Mouse (Mus musculus) neural tube, embryonic 15.5 days (tissue): ENCODE measurements around the gene Stard7. TPM values are rescaled to one million over a fixed set of nuclear protein-coding genes. Genes with fewer than 3 reads are reported as not detected.

Source experiments
- ATAC-seq: fragments of 200-750 bp; cut with Nextera tagmentation; 2 replicates; pipeline ENCODE4 v1.8.0; 2017; ENCODE audit warnings: mild to moderate bottlenecking, moderate TSS enrichment, moderate library complexity; ENCODE audit not compliant: low FRiP score
- H3K27ac ChIP-seq: fragments of 300-500 bp; sonication (generic); replicated peaks from 2 replicates; pipeline ENCODE4 v1.5.1; 2015; ENCODE audit warnings: mild to moderate bottlenecking, inconsistent platforms
- H3K27me3 ChIP-seq: fragments of 300-500 bp; sonication (generic); replicated peaks from 2 replicates; pipeline ENCODE4 v1.6.1; 2015; ENCODE audit warnings: inconsistent platforms
- H3K36me3 ChIP-seq: fragments of 300-500 bp; sonication (generic); 2 replicates; pipeline ENCODE4 v1.6.1; 2015; ENCODE audit warnings: inconsistent platforms
- H3K4me1 ChIP-seq: fragments of 300-500 bp; sonication (generic); 2 replicates; pipeline ENCODE4 v1.6.1; 2015; ENCODE audit warnings: inconsistent platforms
- H3K4me2 ChIP-seq: fragments of 300-500 bp; sonication (generic); 2 replicates; pipeline ENCODE4 v1.6.1; 2015; ENCODE audit warnings: inconsistent platforms, mild to moderate bottlenecking, moderate library complexity
- H3K4me3 ChIP-seq: fragments of 300-500 bp; sonication (generic); replicated peaks from 2 replicates; pipeline ENCODE4 v1.5.1; 2015; ENCODE audit warnings: mild to moderate bottlenecking, inconsistent platforms
- H3K9ac ChIP-seq: fragments of 300-500 bp; sonication (generic); replicated peaks from 2 replicates; pipeline ENCODE4 v1.6.1; 2015; ENCODE audit warnings: mild to moderate bottlenecking, inconsistent platforms
- H3K9me3 ChIP-seq: fragments of 300-500 bp; sonication (generic); replicated peaks from 2 replicates; pipeline ENCODE4 v1.6.1; 2016; ENCODE audit warnings: inconsistent platforms
- WGBS: fragments of 180-500 bp; shearing (Covaris S2); methylation state at CpG from one replicate; pipeline ENCODE4 v1.1.7; 2015; ENCODE audit warnings: mixed read lengths; 5-methylcytosine and 5-hydroxymethylcytosine counted together
- polyA plus RNA-seq: library from polyadenylated mRNA; unstranded; fragments of >200 nt; fragmentation: Nextera tagmentation; extraction: Ambion mirVana; gene quantifications from 2 replicates; pipeline ENCODE4 v1.2.1, GENCODE M21; 2015

The Stard7 gene
- polyA plus RNA-seq, 1 experiment from 2014 or later = 83.2 TPM

DNA sequence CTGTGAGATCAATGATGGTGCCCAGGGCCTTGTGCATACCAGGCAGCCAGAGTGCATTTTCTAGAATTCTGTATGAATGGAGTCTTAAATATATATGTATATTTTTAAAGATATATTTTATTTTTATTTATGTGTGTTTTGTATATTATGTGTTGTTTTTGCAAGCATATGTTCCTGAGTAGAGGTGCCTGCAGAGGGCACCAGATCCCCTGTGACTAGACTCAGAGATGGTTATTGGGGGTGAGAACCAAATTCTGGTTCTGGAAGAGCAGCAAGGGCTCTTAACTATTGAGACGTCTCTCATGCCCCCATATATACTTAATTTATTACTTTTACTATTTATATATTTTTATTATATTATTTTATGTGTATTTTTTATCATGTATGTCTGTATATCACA, 41.2 kb downstream of the Stard7 start:
- Histone ChIP-seq H3K4me1 (no peaks in the 10 kb centered on the region), H3K4me3 (no peak overlapping the region), H3K27me3 (no peaks in the 10 kb centered on the region), H3K27ac (no peak overlapping the region), H3K4me2 (no peak overlapping the region), H3K36me3 (no peaks in the 10 kb centered on the region), H3K9me3 (no peaks in the 10 kb centered on the region), H3K9ac (no peak overlapping the region)
- no peak for ATAC-seq
- WGBS = 80% methylated on average over 1 of the region's 1 CpGs

DNA sequence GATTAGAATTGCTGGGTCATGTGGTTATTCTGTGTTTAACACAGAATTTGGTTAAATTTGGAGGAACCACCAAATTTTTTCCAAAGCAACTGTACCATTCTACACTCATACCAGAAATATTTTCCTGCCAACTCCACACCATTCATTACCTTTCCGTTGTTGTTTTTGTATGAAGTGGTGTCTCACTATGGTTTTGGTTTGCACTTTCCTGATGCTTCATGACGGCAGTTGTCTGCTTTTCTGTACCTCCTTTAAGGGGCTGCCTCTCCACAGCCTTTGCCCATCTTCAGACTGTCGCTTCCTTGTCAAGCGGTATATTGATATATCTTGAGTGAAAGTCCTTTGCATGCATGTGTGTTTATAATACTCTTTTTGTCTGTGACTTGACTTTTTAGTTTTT, 42.8 kb downstream of the Stard7 start:
- ATAC-seq = no peak
- Histone ChIP-seq H3K4me1 (no peaks in the 10 kb centered on the region), H3K27me3 (no peaks in the 10 kb centered on the region), H3K4me2 (no peak overlapping the region), H3K36me3 (no peaks in the 10 kb centered on the region), H3K9me3 (no peaks in the 10 kb centered on the region), H3K4me3 (no peak overlapping the region), H3K9ac (no peak overlapping the region), H3K27ac (no peak overlapping the region)
- 96% methylated on average over 4 of the region's 4 CpGs for WGBS

DNA sequence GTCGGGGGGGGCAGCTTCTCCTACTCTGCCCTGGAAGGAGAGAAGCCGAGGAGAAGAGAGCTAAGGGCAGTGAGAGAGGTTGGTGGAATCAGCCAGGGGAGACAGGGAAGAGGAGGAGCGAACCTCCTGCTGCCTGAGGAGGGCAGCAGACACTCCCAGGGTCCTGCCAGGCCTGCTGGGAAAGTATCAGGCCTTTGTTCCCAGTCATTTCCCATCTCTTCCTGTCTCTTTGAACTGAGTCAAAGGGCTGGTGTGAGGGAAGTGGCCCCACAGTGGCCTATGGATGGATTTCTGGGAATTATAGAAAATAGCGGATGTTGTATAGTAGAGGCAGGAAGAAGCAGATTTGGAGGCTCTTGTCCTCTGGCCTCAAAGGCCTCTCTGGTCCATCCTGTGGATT, 43.9 kb downstream of the Stard7 start:
- ATAC-seq = no peak
- Histone ChIP-seq H3K36me3 (no peaks in the 10 kb centered on the region), H3K9me3 (no peaks in the 10 kb centered on the region), H3K9ac (no peak overlapping the region), H3K27ac (0 out of 2 replicates have a peak overlapping the region, but pooled peaks have one; percentile 28), H3K4me2 (no peak overlapping the region), H3K4me3 (no peak overlapping the region), H3K27me3 (no peaks in the 10 kb centered on the region), H3K4me1 (no peaks in the 10 kb centered on the region)
- WGBS = 64% methylated on average over 4 of the region's 4 CpGs

DNA sequence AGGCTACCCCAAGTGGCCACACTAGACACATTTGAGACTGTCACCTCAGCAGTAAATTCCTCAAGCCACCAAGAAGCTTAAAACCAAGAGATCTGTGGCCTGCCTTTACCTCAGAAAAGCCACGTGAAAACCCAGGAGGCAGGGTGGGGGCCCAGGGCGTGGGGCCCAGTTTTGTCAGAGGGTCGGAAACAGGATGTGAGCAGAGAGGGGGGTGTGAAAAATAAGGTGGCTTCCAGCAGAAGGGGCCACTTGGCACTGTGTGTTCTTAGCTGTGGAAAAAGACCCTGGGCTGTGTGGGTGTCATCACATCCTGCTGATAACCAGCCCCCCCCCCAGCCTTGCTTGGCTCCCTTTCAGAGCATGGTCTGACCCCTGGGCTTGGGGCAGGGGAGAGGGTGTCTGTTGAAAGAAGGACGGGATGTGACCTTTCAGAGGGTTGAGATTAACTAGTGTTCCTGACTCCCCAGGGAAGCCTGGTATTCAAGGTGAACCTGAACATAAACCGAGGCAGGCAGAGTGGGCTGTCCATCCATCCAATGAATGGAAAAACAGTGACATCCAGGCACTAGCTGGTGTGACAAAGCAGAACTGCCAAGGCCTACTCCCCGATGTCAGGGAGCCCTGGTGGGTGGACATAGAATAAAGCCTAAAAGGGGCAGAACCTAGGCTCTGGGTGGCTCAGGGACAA, 44.6 kb downstream of the Stard7 start:
- Histone ChIP-seq H3K27me3 (no peaks in the 10 kb centered on the region), H3K4me3 (no peak overlapping the region), H3K9ac (no peak overlapping the region), H3K27ac (0 out of 2 replicates have a peak overlapping the region, but pooled peaks have one; percentile 28), H3K4me1 (no peaks in the 10 kb centered on the region), H3K36me3 (no peaks in the 10 kb centered on the region), H3K9me3 (no peaks in the 10 kb centered on the region), H3K4me2 (no peak overlapping the region)
- WGBS = 82% methylated on average over 6 of the region's 6 CpGs
- no peak for ATAC-seq

DNA sequence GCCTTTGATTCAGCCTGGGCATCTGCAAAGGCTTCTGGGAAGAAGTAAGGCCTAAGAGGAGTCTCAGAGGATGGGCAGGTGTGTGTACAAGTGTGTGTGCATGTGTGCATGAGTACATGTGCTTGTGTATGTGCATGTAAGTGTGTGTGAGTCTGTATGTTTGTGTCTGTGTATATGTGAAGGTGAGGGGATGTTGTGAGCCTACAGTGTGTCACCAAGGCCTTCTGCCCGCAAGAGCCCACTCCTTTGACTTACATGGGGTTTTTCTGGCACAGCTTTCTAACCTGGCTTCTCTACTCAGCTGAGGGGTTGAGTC, 45.1 kb downstream of the Stard7 start:
- 74% methylated on average over 1 of the region's 1 CpGs for WGBS
- no peak for ATAC-seq
- Histone ChIP-seq H3K27me3 (no peaks in the 10 kb centered on the region), H3K9me3 (no peaks in the 10 kb centered on the region), H3K4me2 (no peak overlapping the region), H3K36me3 (no peaks in the 10 kb centered on the region), H3K9ac (no peak overlapping the region), H3K4me1 (no peaks in the 10 kb centered on the region), H3K4me3 (no peak overlapping the region), H3K27ac (no peak overlapping the region)

DNA sequence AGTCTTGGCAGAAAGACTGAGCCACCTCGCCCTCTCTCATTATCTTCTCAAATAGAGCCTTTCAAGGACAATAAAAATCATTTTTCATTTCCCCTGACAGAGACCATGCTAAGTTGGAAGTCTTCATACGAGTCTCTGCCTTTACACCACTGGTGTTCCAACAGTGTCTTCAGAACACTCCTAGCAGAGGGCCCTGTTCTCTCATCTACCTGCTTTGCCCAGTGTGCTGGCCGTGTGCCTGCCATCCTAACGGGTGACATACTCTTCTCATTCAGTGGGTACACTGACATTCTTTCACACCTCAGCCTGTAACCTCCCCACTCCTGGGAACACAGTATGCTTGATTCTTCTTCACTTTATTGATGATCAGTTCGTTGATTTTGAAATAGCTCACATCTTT, 46.4 kb downstream of the Stard7 start:
- ATAC-seq = no peak
- WGBS = 74% methylated on average over 5 of the region's 5 CpGs
- Histone ChIP-seq H3K4me2 (no peak overlapping the region), H3K27me3 (no peaks in the 10 kb centered on the region), H3K9ac (no peak overlapping the region), H3K36me3 (no peaks in the 10 kb centered on the region), H3K4me1 (no peaks in the 10 kb centered on the region), H3K27ac (no peak overlapping the region), H3K9me3 (no peaks in the 10 kb centered on the region), H3K4me3 (no peak overlapping the region)

DNA sequence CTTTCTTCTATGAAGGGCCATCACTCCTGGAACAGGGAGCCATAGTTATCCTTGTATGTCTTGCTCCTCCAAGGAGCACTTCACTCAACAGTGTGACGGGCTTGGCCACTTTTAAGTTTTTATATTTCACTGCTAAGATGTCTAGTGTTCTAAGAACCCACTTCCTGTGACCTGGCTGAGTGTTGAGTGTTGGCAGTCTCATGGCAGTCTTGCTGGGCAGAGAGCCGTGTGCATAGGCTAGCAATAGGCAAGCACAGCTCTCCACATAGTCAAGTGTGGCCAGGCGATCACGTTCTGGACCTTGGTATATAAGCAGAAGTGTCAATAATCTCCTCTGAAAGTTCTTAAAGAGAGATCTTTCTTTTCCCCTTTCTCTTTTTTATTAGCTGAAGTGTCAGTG, 48.1 kb downstream of the Stard7 start:
- no peak overlapping the region for H3K4me3 ChIP-seq
- H3K9ac ChIP-seq = no peak overlapping the region
- H3K4me1 ChIP-seq = no peaks in the 10 kb centered on the region
- WGBS = 94% methylated on average over 4 of the region's 4 CpGs
- no peaks in the 10 kb centered on the region for H3K36me3 ChIP-seq
- ATAC-seq = no peak
- H3K27me3 ChIP-seq = no peaks in the 10 kb centered on the region
- no peak overlapping the region for H3K27ac ChIP-seq
- no peaks in the 10 kb centered on the region for H3K9me3 ChIP-seq
- H3K4me2 ChIP-seq = no peak overlapping the region

DNA sequence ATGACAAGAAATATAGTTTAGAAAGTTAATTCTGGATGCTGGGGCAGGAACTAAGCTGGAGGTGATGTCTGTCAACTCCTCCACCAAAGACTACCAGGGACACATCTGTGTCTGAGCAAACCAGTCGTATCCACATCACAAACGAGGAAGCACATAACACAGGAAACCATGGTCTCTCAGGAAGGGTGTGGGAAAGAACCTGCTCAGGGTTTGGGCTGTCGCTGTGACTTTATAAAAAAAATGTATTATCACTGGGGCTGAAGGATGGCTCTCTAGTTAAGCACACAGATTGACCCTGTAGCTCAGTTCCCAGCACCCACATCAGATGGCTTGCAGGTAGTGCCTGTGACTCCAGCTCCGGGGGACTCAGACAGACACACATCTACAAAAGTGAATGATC, 49.1 kb downstream of the Stard7 start:
- Histone ChIP-seq H3K9ac (no peak overlapping the region), H3K9me3 (no peaks in the 10 kb centered on the region), H3K4me1 (no peaks in the 10 kb centered on the region), H3K27ac (no peak overlapping the region), H3K27me3 (no peaks in the 10 kb centered on the region), H3K4me3 (no peak overlapping the region), H3K4me2 (no peak overlapping the region), H3K36me3 (no peaks in the 10 kb centered on the region)
- ATAC-seq = no peak
- 81% methylated on average over 4 of the region's 4 CpGs for WGBS

DNA sequence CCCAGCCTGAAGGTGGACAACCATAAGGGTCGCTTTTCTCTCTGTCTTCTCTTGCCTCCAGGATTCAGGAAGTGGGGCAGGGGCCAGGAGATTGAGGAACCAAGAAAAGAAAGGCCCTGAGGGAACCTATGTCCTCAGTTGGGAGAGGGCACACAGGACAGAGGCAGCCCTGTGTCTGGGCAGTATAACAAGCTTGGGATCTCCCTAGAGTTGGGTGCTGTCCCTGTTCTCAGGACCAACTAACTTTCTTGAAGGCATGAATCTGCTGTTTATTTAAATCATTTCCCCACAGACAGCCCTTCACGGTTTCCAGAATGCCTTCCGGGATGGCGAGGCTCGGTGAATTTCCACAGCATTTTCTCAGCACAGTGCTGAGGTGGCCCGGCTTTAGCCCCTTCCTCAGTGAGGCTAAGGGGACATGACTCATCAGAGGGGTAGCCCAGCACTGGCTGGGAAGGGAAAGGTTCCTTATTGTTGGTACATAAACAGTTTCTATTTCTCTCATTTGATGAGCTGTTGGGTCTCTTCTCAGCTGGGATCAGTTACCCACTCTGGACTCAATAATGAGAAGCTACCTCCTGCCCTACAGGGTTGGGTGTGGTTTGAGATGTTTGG, 52.8 kb downstream of the Stard7 start:
- ATAC-seq = no peak
- no peaks in the 10 kb centered on the region for H3K9me3 ChIP-seq
- H3K9ac ChIP-seq = no peak overlapping the region
- no peaks in the 10 kb centered on the region for H3K36me3 ChIP-seq
- no peaks in the 10 kb centered on the region for H3K4me1 ChIP-seq
- no peak overlapping the region for H3K4me2 ChIP-seq
- no peak overlapping the region for H3K27ac ChIP-seq
- no peak overlapping the region for H3K4me3 ChIP-seq
- 84% methylated on average over 6 of the region's 6 CpGs for WGBS
- H3K27me3 ChIP-seq = no peaks in the 10 kb centered on the region

DNA sequence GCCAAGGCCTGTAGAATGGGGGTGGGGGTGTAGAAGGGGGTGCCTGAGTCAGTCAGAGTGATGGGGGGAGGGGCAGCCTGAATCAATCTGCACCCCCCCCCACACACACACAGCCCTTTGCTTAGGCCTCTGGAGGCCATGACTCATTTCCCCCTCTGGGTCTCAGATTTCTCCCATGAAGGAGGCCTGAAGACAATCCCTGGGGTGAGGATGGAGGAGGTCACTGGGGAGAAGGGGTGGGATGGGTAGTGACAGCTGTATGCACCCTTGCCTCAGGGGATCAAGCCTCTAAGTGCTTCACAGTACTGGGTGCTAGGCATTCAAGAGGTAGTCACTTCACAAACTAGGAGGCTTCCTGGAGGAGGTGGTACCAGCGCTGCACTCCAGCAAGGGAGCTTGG, 53.6 kb downstream of the Stard7 start:
- no peak overlapping the region for H3K9ac ChIP-seq
- H3K9me3 ChIP-seq = no peaks in the 10 kb centered on the region
- H3K36me3 ChIP-seq = no peaks in the 10 kb centered on the region
- H3K27me3 ChIP-seq = no peaks in the 10 kb centered on the region
- H3K27ac ChIP-seq = no peak overlapping the region
- H3K4me1 ChIP-seq = no peaks in the 10 kb centered on the region
- H3K4me3 ChIP-seq = no peak overlapping the region
- WGBS = 91% methylated on average over 1 of the region's 1 CpGs
- no peak overlapping the region for H3K4me2 ChIP-seq
- no peak for ATAC-seq

DNA sequence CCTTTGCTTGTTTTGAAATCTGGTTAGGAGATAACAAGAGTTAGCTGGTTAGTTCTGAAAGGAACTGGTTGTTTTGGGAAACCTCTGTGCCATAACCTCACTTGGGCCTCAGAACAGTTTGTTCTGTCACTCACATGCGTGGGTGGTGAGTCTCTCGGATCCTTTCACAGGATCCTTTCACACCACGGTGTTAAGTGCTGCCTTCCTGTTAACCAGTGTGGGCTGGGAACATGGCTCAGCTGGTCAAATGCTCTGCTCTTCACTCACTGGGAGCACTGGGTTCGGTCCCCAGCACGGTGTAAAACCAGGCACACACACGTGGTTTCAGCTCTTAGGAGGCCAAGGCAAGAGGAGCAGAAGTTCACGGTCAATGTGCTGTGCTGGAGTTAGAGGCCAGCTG, 54.4 kb downstream of the Stard7 start:
- no peaks in the 10 kb centered on the region for H3K27me3 ChIP-seq
- H3K27ac ChIP-seq = no peak overlapping the region
- ATAC-seq = no peak
- H3K9me3 ChIP-seq = no peaks in the 10 kb centered on the region
- H3K36me3 ChIP-seq = no peaks in the 10 kb centered on the region
- H3K4me2 ChIP-seq = no peak overlapping the region
- no peak overlapping the region for H3K4me3 ChIP-seq
- no peak overlapping the region for H3K9ac ChIP-seq
- 77% methylated on average over 7 of the region's 7 CpGs for WGBS
- no peaks in the 10 kb centered on the region for H3K4me1 ChIP-seq

DNA sequence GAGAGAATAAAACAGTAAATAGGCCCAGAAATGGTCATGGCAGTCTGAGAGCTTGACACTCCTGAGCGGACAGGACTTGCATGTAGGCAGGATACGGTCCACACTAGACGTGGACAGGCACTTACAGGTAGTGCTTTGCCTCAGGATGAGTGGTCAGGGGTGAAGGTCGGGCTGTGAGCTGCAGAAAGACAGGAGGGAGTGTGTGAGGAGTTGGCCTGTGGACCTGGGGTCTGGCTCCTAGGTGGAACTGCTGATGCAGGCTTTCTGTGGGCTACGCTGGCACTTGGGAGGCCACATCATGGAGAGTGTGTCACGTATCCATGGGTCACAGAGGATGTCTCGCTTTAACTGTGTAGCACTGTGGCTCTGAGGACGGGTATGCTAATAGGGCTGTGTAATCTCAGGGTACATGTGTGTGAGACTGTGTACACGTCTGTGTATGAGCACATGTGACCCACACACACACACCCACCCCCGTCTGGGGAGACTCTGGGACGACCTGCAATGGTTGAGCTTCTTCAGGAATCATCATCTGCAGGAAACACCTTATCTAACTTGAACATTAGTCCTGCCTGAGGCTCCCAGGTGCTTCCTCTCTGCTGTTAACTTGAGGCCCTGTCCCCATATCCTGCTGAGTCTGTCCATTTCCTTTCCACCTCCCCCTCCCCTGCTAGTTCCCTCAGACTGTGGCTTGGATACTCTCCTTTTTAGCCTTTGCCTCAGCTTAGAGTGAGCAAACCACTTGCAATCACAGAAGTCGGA, 58.3 kb downstream of the Stard7 start:
- H3K4me2 ChIP-seq = no peak overlapping the region
- WGBS = 80% methylated on average over 12 of the region's 12 CpGs
- no peaks in the 10 kb centered on the region for H3K4me1 ChIP-seq
- no peak overlapping the region for H3K27ac ChIP-seq
- no peak for ATAC-seq
- H3K9ac ChIP-seq = no peak overlapping the region
- H3K27me3 ChIP-seq = no peaks in the 10 kb centered on the region
- no peaks in the 10 kb centered on the region for H3K9me3 ChIP-seq
- no peaks in the 10 kb centered on the region for H3K36me3 ChIP-seq
- no peak overlapping the region for H3K4me3 ChIP-seq
